Mouse (Mus musculus) frontal cortex, postnatal 25 days (tissue): ENCODE measurements around the gene Ctns.
A peak's percentile ranks its signal among the peaks of the same experiment; 100 is the strongest.

Source experiments
- DNase-seq, 2 experiments: peaks; one replicate each; pipeline ENCODE4 v3.0.0; 2022; ENCODE audit warnings: low spot score in 2 of 2

The Ctns gene

DNA sequence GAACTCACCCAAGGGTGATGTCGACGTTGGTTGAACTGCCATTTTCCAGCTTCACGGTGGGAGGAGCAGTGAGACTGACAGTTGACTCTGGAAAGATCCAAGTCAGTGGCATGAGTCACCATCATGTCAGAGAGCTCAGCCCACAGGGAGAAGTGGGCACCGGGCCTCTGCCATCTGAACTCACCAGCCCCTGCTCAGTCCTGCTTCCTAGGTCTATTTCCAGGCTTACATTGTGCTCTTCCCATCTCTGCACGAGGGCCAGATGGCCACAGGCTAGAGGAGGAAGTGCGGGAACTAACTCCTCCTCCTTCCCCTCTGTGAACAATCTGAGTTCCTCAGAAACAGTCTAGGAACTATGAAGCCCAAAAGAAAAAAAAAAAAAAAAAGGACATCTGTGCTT, 5.8 kb downstream of the Ctns start:
- no peak for DNase-seq

DNA sequence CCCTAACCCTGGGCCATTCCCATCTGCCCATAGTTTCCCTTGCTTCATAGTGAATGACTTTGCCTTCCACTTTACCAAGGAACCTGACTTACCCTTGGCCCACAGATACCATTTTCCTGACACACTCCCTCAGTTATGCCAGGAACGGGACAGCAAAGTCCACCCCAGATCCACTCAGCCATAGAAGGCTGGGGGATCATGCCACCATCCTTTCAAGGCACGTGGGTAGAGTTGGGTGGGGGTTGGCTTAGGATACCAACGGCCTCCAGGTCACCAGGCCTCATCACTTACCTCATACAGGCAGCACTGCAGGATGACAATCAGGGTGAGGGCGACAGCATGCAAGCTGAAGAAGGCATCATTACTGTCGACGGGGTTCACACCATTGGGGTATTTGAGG, 11.6 kb downstream of the Ctns start:
- DNase-seq = no peak

DNA sequence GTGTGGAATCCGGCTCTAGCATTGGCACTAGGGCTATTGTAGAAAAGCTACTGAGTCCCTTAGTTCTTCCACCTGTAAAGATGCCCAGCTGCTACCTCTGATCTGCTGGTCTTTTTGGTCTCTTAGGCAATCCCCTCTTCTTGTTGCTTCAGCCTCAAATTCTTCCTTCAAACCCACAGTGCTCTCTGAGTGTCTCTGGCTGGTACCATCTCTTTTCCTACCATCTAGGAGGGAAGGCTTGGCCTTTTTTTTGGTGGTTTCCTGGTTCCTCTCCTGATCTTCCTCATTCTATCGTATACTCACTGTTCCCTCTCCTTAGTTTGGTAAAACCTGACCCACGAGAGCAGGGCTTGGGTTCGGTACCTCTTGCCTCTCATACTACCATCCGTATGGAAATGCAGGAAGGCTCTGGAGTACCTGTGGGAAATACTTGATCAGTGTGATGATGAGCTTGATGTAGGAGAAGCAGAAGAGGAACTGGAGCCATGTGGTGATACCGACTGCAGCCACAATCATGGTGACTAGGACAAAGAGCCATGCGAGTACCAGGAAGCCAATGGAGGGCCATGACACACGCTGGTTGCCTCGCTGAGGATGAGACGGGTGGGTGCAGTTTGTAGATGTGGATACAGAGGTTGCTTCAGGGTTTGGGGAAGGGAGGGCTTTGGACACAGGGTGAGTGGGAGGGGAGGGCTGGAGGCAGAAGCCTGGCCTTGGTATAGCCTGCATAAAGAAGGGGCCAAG, 12.8 kb downstream of the Ctns start:
- DNase-seq = no peak

DNA sequence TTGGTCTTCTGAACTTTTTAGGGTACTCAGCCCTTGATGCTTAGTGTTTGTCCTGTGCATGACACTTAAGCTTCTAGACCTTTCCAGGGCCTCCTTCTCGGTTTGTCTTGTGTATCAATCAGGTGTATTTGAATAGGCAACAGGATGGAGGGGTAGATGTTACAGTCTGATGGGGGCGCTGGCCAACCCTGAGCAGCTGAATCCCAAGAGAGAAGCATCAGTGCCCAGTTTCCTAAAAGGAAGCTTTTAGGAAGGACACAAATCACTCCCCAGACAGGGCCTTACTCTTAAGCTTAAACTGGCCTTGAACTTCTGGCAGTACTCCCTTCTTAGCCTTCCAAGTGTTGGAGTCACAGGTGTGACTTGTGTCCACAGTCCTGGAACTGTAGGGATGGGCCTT, 20.9 kb downstream of the Ctns start:
- no peak for DNase-seq

DNA sequence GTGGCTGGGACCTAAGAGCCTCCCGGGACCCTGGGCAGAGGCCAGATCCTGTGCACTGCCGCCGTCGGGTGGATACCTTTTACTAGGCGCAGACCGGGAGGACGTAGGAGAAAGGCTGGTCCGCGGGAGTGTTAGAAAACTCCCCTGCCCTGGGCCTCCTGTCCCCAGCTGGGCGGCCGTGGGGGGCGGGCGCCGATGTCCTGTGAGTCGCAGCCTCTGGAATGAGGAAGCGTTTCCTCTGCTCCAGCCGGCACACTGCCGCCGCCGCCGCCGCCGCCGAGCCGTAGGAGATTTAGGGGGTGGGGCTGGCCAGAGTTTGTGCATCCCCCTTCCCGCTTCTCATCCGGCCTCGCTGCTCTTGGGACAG, 21.4 kb downstream of the Ctns start:
- no peak for DNase-seq

DNA sequence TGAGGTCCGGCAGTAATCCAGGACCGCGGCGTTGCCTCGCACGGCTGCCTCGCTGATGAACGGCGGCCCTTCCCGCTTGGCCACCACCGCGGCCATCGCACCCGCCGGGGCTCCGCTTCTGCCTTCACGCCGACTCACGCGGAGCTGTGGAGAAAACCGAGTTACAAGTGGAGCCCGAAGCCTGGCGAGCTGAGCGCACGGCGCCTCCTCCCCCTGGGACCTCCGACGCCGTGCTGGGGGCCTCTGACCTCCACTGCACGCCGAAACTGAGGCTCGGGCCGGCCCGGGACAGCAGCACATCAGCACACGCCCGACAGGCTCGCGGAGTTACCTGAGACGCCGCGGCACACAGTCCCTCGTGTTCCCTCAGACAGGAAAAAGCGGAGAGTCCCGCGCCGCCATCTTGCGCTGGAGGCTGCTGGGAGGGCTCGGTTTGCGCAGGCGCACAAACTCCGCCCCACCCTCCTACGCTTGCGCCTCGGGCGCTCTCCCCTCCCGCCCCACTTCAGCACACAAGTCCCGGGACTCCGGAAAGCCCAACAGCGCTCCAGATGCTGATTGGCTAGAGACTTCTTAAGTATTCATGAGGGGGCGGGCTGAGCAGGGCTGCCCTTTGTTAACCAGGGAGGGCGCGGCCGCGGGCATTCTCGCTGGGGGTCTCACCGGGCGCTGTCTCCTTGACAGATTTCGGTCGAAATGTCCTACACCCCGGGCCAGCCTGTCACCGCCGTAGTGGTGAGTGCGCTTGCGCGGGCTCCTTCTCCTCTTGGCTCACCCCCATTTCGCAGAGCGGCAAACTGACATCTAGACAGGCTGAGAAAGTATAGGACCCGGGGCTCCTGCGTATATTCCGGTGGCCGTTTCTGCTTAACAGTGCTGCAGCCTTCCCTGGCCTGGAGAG, 22.0 kb downstream of the Ctns start, which contains the start of the genes Emc6 and Tax1bp3:
Gene Emc6, minus strand, starts transcription at position 430 of the 901 bp plus-strand sequence.
Gene Tax1bp3, plus strand, starts transcription at position 476 of the 901 bp plus-strand sequence.
- DNase-seq = peak; percentile 82 to 86

DNA sequence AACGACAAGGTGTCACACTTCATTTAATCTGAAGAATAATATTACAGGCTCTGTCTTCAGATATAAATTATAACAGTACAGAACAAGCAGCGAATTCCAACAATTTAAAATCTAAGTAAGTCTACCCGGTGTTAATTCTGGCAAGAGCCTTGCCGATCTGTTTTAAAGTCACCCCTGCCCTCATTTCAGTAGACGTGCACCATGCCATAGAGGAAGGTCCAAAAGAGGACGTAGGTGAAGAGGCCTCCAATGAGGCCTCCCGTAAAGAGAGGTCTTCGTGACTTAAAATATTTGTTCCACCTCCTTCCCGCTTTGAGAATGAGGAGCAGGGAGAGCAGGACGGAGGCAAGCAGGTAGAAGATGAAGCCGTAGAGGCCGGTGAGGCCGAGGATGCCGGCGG, 22.7 kb downstream of the Ctns start:
- no peak for DNase-seq

DNA sequence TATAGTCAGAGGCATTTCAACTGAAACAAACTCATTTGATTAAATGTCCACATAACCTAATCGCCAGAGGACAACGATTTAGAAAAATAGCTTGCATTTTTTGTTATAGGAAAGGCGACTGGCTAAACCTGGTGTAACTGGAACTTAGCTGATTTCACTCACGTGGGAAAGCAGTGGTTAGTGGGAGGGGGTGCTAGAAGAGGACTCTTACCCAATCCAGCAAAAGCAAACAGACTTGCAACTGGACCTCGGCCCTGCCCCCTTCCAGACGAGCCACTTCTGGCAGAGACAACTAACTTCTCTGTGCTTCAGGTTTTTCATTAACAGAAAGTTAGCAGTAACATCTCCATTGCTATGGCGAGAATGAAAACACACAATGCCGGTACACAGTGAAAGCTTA, 23.2 kb downstream of the Ctns start:
- no peak for DNase-seq

DNA sequence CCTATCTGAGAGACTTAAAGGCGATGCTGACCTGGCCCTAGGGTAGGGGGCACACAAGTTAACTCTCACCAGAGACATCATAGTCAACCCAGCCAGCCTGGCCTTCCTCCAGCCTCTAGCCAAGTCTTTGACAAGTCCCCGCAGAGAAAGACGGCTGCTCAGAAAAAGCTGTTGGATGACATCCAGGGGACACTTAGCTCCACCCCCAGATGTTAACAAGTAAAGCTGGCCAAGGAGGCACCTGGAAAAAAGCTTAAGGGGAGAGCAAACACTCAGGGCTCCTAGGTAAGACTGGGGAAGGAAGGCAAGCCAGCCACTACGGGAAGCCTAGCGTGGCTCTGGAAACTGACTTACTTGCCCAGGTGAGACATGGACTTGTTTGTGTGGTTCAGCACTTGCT, 26.7 kb downstream of the Ctns start:
- DNase-seq = no peak

DNA sequence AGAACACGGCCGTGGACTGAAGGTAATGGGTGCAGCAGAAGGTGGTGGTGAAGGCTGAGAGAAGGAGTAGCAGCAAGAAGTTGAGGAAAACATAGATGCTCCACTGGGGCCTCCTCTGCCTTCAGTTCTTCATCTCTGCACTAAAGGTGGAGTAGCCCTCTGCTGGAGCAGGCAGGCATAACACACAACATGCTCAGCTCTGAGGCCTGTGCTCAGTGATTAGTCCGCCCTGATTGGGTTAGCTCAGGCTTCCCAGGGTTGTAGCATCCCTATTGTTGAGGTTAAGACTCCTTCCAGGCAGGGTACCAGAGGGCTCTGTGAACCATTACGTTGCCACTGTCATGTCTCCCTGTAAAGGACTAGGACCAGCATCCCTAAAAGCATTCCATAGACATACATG, 29.6 kb downstream of the Ctns start:
- peak; percentile 44 to 61 for DNase-seq

DNA sequence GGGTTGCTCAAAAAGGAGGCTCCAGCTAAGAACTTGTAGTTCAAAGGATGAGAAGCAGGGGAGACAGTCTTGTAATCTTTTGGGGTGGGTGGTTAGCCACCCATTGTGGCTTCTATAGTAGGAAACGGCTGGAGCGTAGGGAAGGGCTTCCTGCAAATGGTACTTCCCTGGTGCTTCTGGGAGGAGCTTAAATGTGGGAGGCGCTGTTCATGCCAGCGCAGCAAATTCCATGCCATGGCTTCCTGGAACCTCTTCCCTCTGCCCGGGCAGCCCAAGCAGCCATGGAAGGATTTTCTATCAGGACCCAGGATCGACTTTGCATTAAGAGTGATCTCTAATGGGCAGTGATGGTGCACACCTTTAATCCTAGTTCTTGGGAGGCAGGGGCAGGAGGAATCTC, 30.3 kb downstream of the Ctns start:
- DNase-seq = no peak

DNA sequence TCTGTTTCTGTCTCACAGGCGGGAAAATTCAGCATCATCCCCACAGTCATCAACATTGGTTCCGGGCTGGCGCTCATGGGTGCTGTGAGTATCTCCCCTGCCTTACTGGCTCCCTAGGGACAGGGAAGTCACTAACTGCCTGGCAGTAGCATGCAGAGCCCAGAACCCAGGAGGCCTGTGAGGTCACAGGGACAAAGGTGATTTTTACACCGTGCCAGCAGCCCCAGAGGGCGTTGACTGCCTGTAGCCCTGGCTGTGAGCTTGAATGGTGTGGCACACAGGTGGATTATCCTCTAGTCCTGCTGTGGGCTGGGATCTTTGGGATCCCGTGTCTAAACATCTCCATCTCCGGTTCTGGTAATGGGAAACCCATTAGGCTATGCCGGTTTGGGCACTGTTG, 30.8 kb downstream of the Ctns start:
- no peak for DNase-seq

DNA sequence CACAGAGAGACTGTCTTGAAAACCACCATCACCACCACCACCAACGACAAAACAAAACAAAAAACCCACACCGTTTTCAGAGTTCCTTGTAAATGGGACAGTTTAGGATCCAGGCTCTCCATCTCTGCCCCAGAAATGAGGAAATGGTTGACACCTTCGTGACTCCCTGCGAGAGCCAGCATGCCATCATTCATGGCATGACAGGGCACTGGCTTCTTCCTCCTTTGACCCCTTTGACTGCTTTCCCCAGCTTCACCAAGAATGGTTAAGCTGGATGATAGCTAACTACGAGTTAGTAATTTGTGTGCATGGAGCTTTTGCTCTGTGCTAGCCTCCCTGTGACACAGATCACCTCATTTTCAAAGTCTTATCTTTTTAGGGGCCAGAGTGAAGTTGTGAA, 36.6 kb downstream of the Ctns start:
- DNase-seq = no peak

DNA sequence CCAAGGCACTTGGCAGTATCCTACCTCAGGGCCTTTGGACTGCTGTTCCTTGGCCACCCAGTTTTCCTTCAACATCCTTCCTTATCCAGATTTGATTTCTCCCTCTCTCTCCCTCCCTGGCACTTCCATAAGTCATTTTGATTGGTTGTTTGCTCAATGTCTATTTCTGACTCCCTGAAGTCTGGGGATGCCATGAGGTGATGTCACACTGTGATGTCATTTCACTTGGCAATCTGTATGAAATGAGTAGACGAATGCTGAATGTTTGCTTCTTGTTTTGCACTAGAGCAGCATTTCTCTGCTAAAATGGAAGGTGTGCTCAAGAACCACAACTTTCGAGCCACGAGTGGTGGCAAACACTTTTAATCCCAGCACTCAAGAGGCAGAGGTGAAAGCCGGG, 37.2 kb downstream of the Ctns start:
- no peak for DNase-seq

DNA sequence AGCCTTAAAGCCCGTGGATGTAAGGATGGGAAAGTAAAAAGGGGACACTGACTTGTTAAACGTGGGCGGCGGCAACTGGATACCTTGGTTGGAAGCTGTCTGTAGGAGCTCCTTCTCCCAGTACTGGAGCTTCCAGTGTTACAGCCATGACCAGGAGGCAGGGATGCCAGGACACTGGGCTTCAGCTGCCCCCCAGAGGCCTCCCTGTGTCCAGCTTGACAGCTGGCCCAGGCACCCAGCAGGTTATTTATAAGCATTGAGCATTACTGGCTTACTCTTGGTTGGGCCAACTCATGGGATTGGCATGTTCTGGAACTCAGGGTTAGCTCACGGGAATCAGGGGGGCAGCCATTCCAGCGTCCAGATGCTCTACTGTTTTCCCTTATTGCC, 38.0 kb downstream of the Ctns start:
- no peak for DNase-seq

DNA sequence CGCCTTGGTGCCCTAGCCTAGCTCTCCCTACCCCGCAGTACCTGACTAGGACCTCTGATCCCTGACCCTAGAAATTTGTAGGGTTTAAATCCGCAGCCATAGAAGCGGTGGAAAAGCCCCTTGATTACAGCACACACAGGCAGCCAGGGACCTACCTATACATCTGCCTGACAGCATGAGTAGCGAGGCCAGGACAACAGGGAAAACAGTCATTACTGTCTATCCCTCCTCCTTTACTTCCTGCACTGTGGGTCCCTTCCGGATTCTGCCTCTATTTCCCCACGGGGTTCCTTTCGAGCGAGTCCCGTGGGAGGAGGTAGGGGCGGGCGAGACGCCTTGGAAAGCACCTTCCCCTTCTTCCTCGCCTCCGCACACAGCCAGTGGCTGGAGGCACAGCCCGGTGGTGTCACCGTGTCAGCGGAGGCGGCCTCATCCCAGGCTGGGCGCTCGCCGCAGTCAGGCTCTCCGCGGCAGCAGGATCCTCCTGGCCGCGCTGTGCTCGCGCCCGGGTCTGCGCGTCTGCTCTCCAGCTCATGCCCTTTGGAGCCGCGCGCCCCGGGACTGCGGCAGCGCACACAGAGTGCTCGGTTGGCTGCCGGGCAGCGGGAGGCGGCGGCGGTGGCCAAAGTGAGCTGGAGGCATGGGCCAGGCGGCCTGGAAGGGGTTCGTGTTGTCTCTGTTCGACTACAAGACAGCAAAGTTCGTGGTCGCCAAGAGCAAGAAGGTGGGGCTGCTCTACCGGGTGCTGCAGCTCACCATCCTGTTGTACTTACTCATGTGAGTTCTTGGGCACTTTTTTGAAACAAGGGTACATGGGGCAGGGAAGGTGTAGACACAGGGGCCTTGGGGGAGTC, 38.7 kb downstream of the Ctns start, which contains the start of gene P2rx5:
Gene P2rx5, plus strand, starts transcription at position 465 of the 854 bp plus-strand sequence.
- no peak for DNase-seq

DNA sequence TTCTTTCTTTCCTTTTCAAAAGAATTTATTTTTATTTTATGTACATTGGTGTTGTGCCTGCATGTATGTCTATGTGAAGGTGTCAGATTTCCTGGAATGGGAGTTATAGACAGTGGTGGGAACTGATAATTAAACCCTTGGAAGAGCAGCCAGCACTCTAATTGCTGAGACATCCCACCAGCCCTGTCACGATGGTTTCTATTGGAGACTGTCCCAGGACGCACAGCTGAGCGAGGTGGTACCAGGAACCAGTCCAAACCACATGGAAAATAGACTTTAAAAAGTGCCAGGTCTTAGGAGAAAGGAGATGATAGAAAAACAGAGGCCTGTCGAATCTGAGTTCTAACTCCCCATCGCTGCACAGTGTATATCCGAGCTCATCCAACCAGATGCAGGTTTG, 43.8 kb downstream of the Ctns start:
- no peak for DNase-seq

DNA sequence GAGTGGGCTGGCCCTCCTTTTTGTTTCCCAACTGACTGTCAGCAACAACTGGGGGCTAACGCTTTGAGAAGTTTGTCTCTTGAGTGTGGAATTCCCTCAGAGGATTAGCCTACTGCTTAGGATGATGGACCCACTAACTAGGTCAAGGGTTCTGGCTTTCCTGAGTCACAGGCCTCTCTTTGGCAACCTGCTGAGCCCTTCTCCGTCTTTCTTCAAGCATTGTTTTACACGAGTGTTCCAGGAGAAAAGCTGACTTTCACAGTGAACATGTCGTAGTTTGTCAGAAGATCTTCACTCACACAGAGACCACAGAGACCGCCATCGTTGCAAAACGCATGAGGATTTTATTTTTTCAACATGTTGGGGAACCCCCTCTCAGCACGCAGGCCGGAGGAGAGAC, 50.6 kb downstream of the Ctns start:
- DNase-seq = no peak

DNA sequence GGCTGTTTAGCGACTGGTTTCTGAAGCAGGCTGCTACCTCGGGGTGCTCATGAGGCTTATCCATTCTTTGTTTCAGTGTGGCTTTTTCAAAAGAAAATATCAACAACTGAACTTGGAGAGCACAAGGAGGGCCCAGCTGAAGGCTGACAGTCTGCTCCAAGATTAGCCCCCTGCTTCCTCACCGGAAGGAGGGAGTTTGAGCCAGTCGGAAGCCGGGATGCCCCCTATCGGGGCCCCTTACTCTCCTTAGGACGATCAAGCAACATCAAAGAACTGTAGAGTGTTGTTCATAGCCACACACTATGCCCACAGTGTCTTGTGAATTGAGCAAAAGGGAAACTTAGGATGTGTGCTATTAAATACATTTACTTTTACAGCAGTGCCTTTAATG, 51.9 kb downstream of the Ctns start:
- no peak for DNase-seq

DNA sequence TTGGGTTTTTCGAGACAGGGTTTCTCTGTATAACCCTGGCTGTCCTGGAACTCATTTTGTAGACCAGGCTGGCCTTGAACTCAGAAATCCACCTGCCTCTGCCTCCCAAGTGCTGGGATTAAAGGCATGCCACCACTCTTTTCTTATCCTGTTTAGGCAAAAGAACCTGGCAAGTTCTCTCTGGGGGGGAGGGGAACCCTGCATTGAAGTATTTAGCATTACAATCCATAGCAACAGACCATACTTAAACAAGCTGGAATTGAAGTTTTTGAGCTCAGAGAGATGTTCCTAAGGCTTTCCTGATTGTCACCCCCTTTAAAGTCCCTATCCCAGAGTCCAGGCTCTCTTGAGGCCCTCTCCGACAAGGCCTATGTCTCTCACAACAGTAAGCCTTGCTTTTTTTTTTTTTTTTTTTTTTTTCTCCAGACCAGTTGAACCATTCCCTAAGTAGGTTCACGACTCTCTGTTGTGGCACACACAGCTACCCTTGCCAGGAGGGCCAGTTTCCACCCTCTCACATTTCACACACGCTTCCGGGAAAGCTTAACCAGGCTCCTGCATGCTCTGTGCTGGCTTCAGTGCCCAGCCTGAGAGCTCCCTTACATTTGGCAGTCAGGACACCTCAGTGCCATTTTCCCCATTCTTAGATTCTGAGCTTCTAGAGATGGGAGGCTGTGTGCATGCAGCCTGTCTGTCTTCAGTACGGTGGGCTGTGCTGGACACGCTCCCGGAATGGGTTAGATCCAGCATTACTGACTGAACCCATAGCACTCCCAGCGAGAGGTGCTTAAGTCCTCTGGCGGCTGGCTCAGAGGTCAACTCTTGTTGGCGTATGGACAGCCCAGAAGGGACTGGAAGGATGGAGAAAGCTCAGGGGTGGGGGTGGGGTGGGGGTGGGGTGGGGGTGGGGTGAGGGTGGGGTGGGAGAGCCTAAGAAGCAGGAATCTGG, 52.5 kb downstream of the Ctns start:
- DNase-seq = no peak

DNA sequence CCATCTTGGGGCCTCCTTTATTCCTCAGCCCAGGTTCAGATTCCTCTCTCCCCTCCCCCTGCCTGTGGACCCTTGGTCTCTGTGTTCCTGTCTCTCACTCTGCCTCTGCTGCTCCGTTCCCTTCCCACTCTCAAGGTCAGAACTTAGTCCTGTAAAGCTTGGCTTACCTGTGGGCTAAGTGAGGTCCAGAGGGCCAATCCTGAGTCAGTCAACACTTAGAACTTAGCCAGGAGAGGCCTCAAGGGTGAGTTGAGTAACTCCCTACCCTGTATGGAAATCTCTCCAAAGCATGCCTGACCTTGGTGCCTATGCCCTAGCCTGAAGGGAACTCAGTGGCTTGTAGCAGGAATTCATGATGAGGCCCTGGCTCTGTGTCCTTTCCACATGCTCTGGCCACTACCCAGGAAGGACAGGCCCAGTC, 54.6 kb downstream of the Ctns start:
- no peak for DNase-seq
